Mouse (Mus musculus): ENCODE results near the gene Slc7a11. TPM values are rescaled to one million over a fixed set of nuclear protein-coding genes. Genes with fewer than 3 reads are reported as not detected.

The Slc7a11 gene
- polyA plus RNA-seq, 1 experiment, result 0.39 TPM

- H3K27me3 ChIP-seq (replicated peaks), result no peaks in the 10 kb centered on the region
Measured at GRCm38 (mm10) chr3:50406771-50407170, 36.6 kb downstream of the Slc7a11 start.

GRCm38 (mm10) chr3:50405915-50406314 lies 37.5 kb downstream of the Slc7a11 start:
- no peaks in the 10 kb centered on the region for H3K4me1 ChIP-seq
- TF ChIP-seq FLI1 (IDR thresholded peaks at IDR 0.05; ENCODE audit: low read length) (no peak), GATA1 (IDR thresholded peaks at IDR 0.05; ENCODE audit: borderline replicate concordance, low read length) (no peak)
- H3K36me3 ChIP-seq (replicated peaks; ENCODE audit: low read length), result no peaks in the 10 kb centered on the region
- H3K27me3 ChIP-seq (replicated peaks), result no peaks in the 10 kb centered on the region
- H3K9me3 ChIP-seq, result no peaks in the 10 kb centered on the region
- H3K4me3 ChIP-seq (replicated peaks), result no peak overlapping the region

More at GRCm38 (mm10) chr3:50406771-50407170, 36.6 kb downstream of the Slc7a11 start:
- TF ChIP-seq FLI1 (IDR thresholded peaks at IDR 0.05; ENCODE audit: low read length), result no peak
- no peak for TF ChIP-seq GATA1 (IDR thresholded peaks at IDR 0.05; ENCODE audit: borderline replicate concordance, low read length)
- H3K9me3 ChIP-seq, result no peaks in the 10 kb centered on the region
- no peak overlapping the region for H3K4me3 ChIP-seq (replicated peaks)
- H3K36me3 ChIP-seq (replicated peaks; ENCODE audit: low read length), result no peaks in the 10 kb centered on the region
- H3K4me1 ChIP-seq, result no peaks in the 10 kb centered on the region

- H3K36me3 ChIP-seq (replicated peaks; ENCODE audit: low read length), result no peaks in the 10 kb centered on the region
- H3K4me1 ChIP-seq, result peaks cover 6% of the 10 kb centered on the region; the same call in 1 of the 2 replicates
- H3K27me3 ChIP-seq (replicated peaks), result peaks cover 2% of the 10 kb centered on the region
- H3K9me3 ChIP-seq, result no peaks in the 10 kb centered on the region
- TF ChIP-seq GATA1 (IDR thresholded peaks at IDR 0.05; ENCODE audit: borderline replicate concordance, low read length) (no peak), FLI1 (IDR thresholded peaks at IDR 0.05; ENCODE audit: low read length) (no peak)
- H3K4me3 ChIP-seq (replicated peaks), result no peak overlapping the region
Measured at GRCm38 (mm10) chr3:50388786-50389185, 54.6 kb downstream of the Slc7a11 start.

GRCm38 (mm10) chr3:50388288-50388687 lies 55.1 kb downstream of the Slc7a11 start:
- H3K4me3 ChIP-seq (replicated peaks), result no peak overlapping the region
- H3K27me3 ChIP-seq (replicated peaks), result peaks cover 2% of the 10 kb centered on the region
- TF ChIP-seq FLI1 (IDR thresholded peaks at IDR 0.05; ENCODE audit: low read length) (no peak), GATA1 (IDR thresholded peaks at IDR 0.05; ENCODE audit: borderline replicate concordance, low read length) (no peak)
- H3K9me3 ChIP-seq, result no peaks in the 10 kb centered on the region
- H3K36me3 ChIP-seq (replicated peaks; ENCODE audit: low read length), result no peaks in the 10 kb centered on the region
- H3K4me1 ChIP-seq, result peaks cover 6% of the 10 kb centered on the region; the same call in 1 of the 2 replicates

- H3K36me3 ChIP-seq (replicated peaks; ENCODE audit: low read length), result no peaks in the 10 kb centered on the region
- TF ChIP-seq GATA1 (IDR thresholded peaks at IDR 0.05; ENCODE audit: borderline replicate concordance, low read length) (no peak), FLI1 (IDR thresholded peaks at IDR 0.05; ENCODE audit: low read length) (no peak)
Measured at GRCm38 (mm10) chr3:50387280-50387679, 56.1 kb downstream of the Slc7a11 start.

GRCm38 (mm10) chr3:50386561-50387221 lies 56.7 kb downstream of the Slc7a11 start:
- TF ChIP-seq GATA1 (IDR thresholded peaks at IDR 0.05; ENCODE audit: borderline replicate concordance, low read length), result no peak
- no peak for TF ChIP-seq FLI1 (IDR thresholded peaks at IDR 0.05; ENCODE audit: low read length)
- peaks cover 2% of the 10 kb centered on the region for H3K27me3 ChIP-seq (replicated peaks)
- H3K4me3 ChIP-seq (replicated peaks), result no peak overlapping the region

More at GRCm38 (mm10) chr3:50387280-50387679, 56.1 kb downstream of the Slc7a11 start:
- H3K9me3 ChIP-seq, result no peaks in the 10 kb centered on the region
- H3K27me3 ChIP-seq (replicated peaks), result peaks cover 2% of the 10 kb centered on the region
- peaks cover 12% of the 10 kb centered on the region for H3K4me1 ChIP-seq
- no peak overlapping the region for H3K4me3 ChIP-seq (replicated peaks)

GRCm38 (mm10) chr3:50386066-50386465 lies 57.3 kb downstream of the Slc7a11 start:
- no peak for TF ChIP-seq GATA1 (IDR thresholded peaks at IDR 0.05; ENCODE audit: borderline replicate concordance, low read length)
- no peak for TF ChIP-seq FLI1 (IDR thresholded peaks at IDR 0.05; ENCODE audit: low read length)
- Histone ChIP-seq H3K36me3 (replicated peaks; ENCODE audit: low read length) (no peaks in the 10 kb centered on the region), H3K9me3 (no peaks in the 10 kb centered on the region), H3K4me1 (peaks cover 19% of the 10 kb centered on the region), H3K4me3 (replicated peaks) (no peak overlapping the region), H3K27me3 (replicated peaks) (peaks cover 2% of the 10 kb centered on the region)

More at GRCm38 (mm10) chr3:50386561-50387221, 56.7 kb downstream of the Slc7a11 start:
- H3K9me3 ChIP-seq, result no peaks in the 10 kb centered on the region
- no peaks in the 10 kb centered on the region for H3K36me3 ChIP-seq (replicated peaks; ENCODE audit: low read length)
- peaks cover 18% of the 10 kb centered on the region for H3K4me1 ChIP-seq

- TF ChIP-seq FLI1 (IDR thresholded peaks at IDR 0.05; ENCODE audit: low read length) (no peak), GATA1 (IDR thresholded peaks at IDR 0.05; ENCODE audit: borderline replicate concordance, low read length) (no peak)
- Histone ChIP-seq H3K9me3 (no peaks in the 10 kb centered on the region), H3K4me3 (replicated peaks) (peak overlapping the region; percentile 72), H3K4me1 (peaks cover 15% of the 10 kb centered on the region), H3K27me3 (replicated peaks) (peaks cover 2% of the 10 kb centered on the region), H3K36me3 (replicated peaks; ENCODE audit: low read length) (peaks cover 16% of the 10 kb centered on the region)
Measured at GRCm38 (mm10) chr3:50382729-50383128, 60.7 kb downstream of the Slc7a11 start.

GRCm38 (mm10) chr3:50381861-50382693 lies 61.3 kb downstream of the Slc7a11 start:
- no peaks in the 10 kb centered on the region for H3K9me3 ChIP-seq
- peaks cover 15% of the 10 kb centered on the region for H3K4me1 ChIP-seq
- peak overlapping the region; percentile 90 for H3K4me3 ChIP-seq (replicated peaks)
- no peak for TF ChIP-seq GATA1 (IDR thresholded peaks at IDR 0.05; ENCODE audit: borderline replicate concordance, low read length)
- no peak for TF ChIP-seq FLI1 (IDR thresholded peaks at IDR 0.05; ENCODE audit: low read length)
- peaks cover 2% of the 10 kb centered on the region for H3K27me3 ChIP-seq (replicated peaks)
- peaks cover 22% of the 10 kb centered on the region for H3K36me3 ChIP-seq (replicated peaks; ENCODE audit: low read length)

Measured in megakaryocyte, embryonic 14.5 days (primary cell).